Mouse (Mus musculus): Measurements from ENCODE around the gene Tmem174. TPM values are rescaled to one million over a fixed set of nuclear protein-coding genes. Genes with fewer than 3 reads are reported as not detected.

Gene Tmem174
- polyA plus RNA-seq (2014; fragmentation: Illumina TruSeq; extraction: RNeasy Lipid Tissue Mini Kit (QIAGEN cat#74804); ENCODE audit: low read depth, low replicate concordance) = 0.17 TPM

DNA sequence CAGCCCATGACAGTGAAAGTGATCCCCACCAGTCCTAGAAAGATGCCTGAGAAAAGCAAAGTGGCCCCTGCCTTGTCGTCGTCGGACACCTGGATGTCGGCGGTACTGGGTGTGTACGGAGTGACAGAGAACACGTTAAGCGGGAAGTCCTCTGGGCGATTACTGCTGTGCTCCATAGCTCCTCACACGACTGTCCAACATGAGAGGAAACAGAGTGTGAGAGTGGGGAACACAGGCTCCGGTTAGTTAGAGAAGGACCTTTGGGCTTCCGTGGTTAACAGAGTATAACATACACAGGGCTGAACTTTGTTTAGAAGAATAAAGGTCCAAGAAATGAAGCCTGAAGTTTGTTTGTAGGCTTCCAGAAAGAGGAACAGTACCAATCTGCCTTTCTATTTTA, at the start of gene Tmem174:
Tmem174 (minus strand) TSS at position 266 of the 400 bp plus-strand sequence.

Other genes with a start within 250 kb of the Tmem174 start
- 1.3 TPM for gene Gm10320, start 145.4 kb downstream of the Tmem174 start, polyA plus RNA-seq (2014; fragmentation: Illumina TruSeq; extraction: RNeasy Lipid Tissue Mini Kit (QIAGEN cat#74804); ENCODE audit: low read depth, low replicate concordance)
- not detected for gene Tmem171, start 57.4 kb upstream of the Tmem174 start, polyA plus RNA-seq (2014; fragmentation: Illumina TruSeq; extraction: RNeasy Lipid Tissue Mini Kit (QIAGEN cat#74804); ENCODE audit: low read depth, low replicate concordance)
- gene Fcho2, start 178.0 kb upstream of the Tmem174 start, polyA plus RNA-seq (2014; fragmentation: Illumina TruSeq; extraction: RNeasy Lipid Tissue Mini Kit (QIAGEN cat#74804); ENCODE audit: low read depth, low replicate concordance) = 28.4 TPM